Mouse (Mus musculus): ENCODE results near the gene Tymp. TPM values are rescaled to one million over a fixed set of nuclear protein-coding genes. Genes with fewer than 3 reads are reported as not detected.

The Tymp gene
- under 1 TPM; 0.38 to 0.50 TPM for total RNA-seq (2021)
- long read RNA-seq, experiment 1, partial matches to known transcripts: 10 of 13 reads
- long read RNA-seq, experiment 1, other reads (novel, unspliced or antisense): 3 of 13 reads
- long read RNA-seq, experiment 2, partial matches to known transcripts: 10 of 11 reads
- long read RNA-seq, experiment 2, other reads (novel, unspliced or antisense): 1 of 11 reads

GRCm38 (mm10) chr15:89376957-89377356, at the start of gene Tymp:
Tymp (minus strand) TSS chr15:89377039.
- DNase-seq: no peak

- DNase-seq: peak; percentile 53
These were observed 48.9 kb upstream of the Tymp start, which contains the start of gene Cpt1b for GRCm38 (mm10) chr15:89425711-89426121. Cpt1b (minus strand) TSS chr15:89425863.

- no peak for DNase-seq
These were observed 47.8 kb upstream of the Tymp start for GRCm38 (mm10) chr15:89424621-89425020.

GRCm38 (mm10) chr15:89421938-89422337, 45.1 kb upstream of the Tymp start:
- DNase-seq: no peak

- DNase-seq: no peak
These were observed 38.4 kb upstream of the Tymp start for GRCm38 (mm10) chr15:89415282-89415681.

GRCm38 (mm10) chr15:89410118-89410517, 33.3 kb upstream of the Tymp start, which contains the start of gene Syce3:
Syce3 (minus strand) TSS chr15:89410503.
- DNase-seq: no peak

- no peak for DNase-seq
These were observed 29.9 kb upstream of the Tymp start for GRCm38 (mm10) chr15:89406691-89407090.

- no peak for DNase-seq
These were observed 28.2 kb upstream of the Tymp start for GRCm38 (mm10) chr15:89404831-89405623.

GRCm38 (mm10) chr15:89402471-89402870, 25.6 kb upstream of the Tymp start:
- DNase-seq: no peak

GRCm38 (mm10) chr15:89399716-89400115, 22.9 kb upstream of the Tymp start:
- DNase-seq: no peak

GRCm38 (mm10) chr15:89398146-89398545, 21.3 kb upstream of the Tymp start:
- no peak for DNase-seq

- no peak for DNase-seq
These were observed 20.0 kb upstream of the Tymp start for GRCm38 (mm10) chr15:89396883-89397282.

- no peak for DNase-seq
These were observed 13.2 kb upstream of the Tymp start for GRCm38 (mm10) chr15:89390081-89390480.

GRCm38 (mm10) chr15:89387127-89387526, 10.3 kb upstream of the Tymp start:
- no peak for DNase-seq

GRCm38 (mm10) chr15:89384617-89385016, 7.8 kb upstream of the Tymp start, which contains the start of gene Klhdc7b:
Klhdc7b (plus strand) TSS chr15:89384917.
- no peak for DNase-seq

GRCm38 (mm10) chr15:89379429-89379828, 2.6 kb upstream of the Tymp start:
- DNase-seq: peak; percentile 39

GRCm38 (mm10) chr15:89378831-89379401, 2.1 kb upstream of the Tymp start, which contains the start of gene Odf3b:
Odf3b (minus strand) TSS chr15:89379282.
- DNase-seq: peak; percentile 15

- peak; percentile 10 for DNase-seq
These were observed 1.3 kb upstream of the Tymp start for GRCm38 (mm10) chr15:89377938-89378828.

GRCm38 (mm10) chr15:89377362-89377761, 523 bp upstream of the Tymp start:
- no peak for DNase-seq

GRCm38 (mm10) chr15:89376040-89376439, 799 bp downstream of the Tymp start:
- DNase-seq: no peak

- no peak for DNase-seq
These were observed 1.9 kb downstream of the Tymp start for GRCm38 (mm10) chr15:89374801-89375534.

Data from gastrocnemius, postnatal 10 days (tissue).